Mouse (Mus musculus) hindbrain, embryonic 16.5 days (tissue): ENCODE measurements around the gene Iqgap2. TPM values are rescaled to one million over a fixed set of nuclear protein-coding genes. Genes with fewer than 3 reads are reported as not detected.
A peak's percentile ranks its signal among the peaks of the same experiment; 100 is the strongest.

Experiments
- ATAC-seq: fragments of 200-750 bp; cut with Nextera tagmentation; 2 replicates; pipeline ENCODE4 v1.8.0; 2017; ENCODE audit warnings: moderate TSS enrichment, moderate library complexity
- H3K27ac ChIP-seq: fragments of 300-500 bp; sonication (generic); 2 replicates; pipeline ENCODE4 v1.5.1; 2014; ENCODE audit warnings: low read depth, mild to moderate bottlenecking, control low read depth, low read length, moderate library complexity
- H3K27me3 ChIP-seq: fragments of 300-500 bp; sonication (generic); replicated peaks from 2 replicates; pipeline ENCODE4 v1.6.1; 2014; ENCODE audit warnings: low read length; ENCODE audit not compliant: control insufficient read depth, insufficient read depth
- H3K36me3 ChIP-seq: fragments of 300-500 bp; sonication (generic); 2 replicates; pipeline ENCODE4 v1.6.1; 2014; ENCODE audit warnings: mild to moderate bottlenecking, low read length, moderate library complexity, mixed read lengths; ENCODE audit not compliant: control insufficient read depth, insufficient read depth
- H3K4me1 ChIP-seq: fragments of 300-500 bp; sonication (generic); 2 replicates; pipeline ENCODE4 v1.6.1; 2014; ENCODE audit warnings: low read depth, low read length; ENCODE audit not compliant: control insufficient read depth, insufficient read depth
- H3K4me2 ChIP-seq: fragments of 300-500 bp; sonication (generic); 2 replicates; pipeline ENCODE4 v1.6.1; 2014; ENCODE audit warnings: mild to moderate bottlenecking, low read length, control low read depth, moderate library complexity
- H3K4me3 ChIP-seq: fragments of 300-500 bp; sonication (generic); 2 replicates; pipeline ENCODE4 v1.5.1; 2014; ENCODE audit warnings: mild to moderate bottlenecking, low read length, control low read depth, moderate library complexity
- H3K9ac ChIP-seq: fragments of 300-500 bp; sonication (generic); 2 replicates; pipeline ENCODE4 v1.6.1; 2014; ENCODE audit warnings: low read depth, mild to moderate bottlenecking, control low read depth, low read length, moderate library complexity
- H3K9me3 ChIP-seq: fragments of 300-500 bp; sonication (generic); 2 replicates; pipeline ENCODE4 v1.6.1; 2014; ENCODE audit warnings: mild to moderate bottlenecking, low read length, moderate library complexity; ENCODE audit not compliant: control insufficient read depth
- WGBS: fragments of 180-500 bp; shearing (Covaris S2); extraction: QIAGEN DNeasy Blood & Tissue Kit; methylation state at CpG from one replicate; pipeline ENCODE4 v1.1.7; 2014; 5-methylcytosine and 5-hydroxymethylcytosine counted together
- polyA plus RNA-seq: library from polyadenylated mRNA; unstranded; fragments of >200 nt; fragmentation: Nextera tagmentation; extraction: Ambion mirVana; gene quantifications from 2 replicates; pipeline ENCODE4 v1.2.1, GENCODE M21; 2015

Gene Iqgap2
- polyA plus RNA-seq, 1 experiment from 2014 or later, result 3.5 TPM

DNA sequence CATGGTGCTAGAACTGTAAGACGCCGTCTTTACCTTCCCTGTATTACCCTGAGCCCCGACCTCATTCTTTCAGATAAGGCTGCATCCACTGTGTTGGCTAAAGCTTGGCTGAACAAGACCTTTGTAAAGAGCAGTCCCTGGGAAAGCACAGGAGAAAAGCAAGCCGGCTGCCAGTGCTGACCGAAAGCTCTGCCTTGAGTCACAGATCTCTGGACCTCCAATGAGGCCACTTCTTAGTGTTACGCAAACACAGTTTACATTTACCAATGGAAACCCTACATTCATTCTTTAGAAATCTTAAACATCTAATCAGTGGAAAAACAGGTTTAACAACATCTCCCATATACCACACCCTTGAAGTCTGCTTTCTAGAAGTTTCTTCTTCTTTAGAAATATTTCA lies 186.1 kb downstream of the Iqgap2 start:
- H3K4me2 ChIP-seq, result no peak overlapping the region
- H3K9me3 ChIP-seq, result no peaks in the 10 kb centered on the region
- H3K27ac ChIP-seq, result no peak overlapping the region
- H3K27me3 ChIP-seq, result no peaks in the 10 kb centered on the region
- 94% methylated on average over 6 of the region's 6 CpGs for WGBS
- H3K36me3 ChIP-seq, result no peaks in the 10 kb centered on the region
- no peak overlapping the region for H3K4me3 ChIP-seq
- H3K9ac ChIP-seq, result no peak overlapping the region
- no peak for ATAC-seq
- H3K4me1 ChIP-seq, result no peaks in the 10 kb centered on the region

DNA sequence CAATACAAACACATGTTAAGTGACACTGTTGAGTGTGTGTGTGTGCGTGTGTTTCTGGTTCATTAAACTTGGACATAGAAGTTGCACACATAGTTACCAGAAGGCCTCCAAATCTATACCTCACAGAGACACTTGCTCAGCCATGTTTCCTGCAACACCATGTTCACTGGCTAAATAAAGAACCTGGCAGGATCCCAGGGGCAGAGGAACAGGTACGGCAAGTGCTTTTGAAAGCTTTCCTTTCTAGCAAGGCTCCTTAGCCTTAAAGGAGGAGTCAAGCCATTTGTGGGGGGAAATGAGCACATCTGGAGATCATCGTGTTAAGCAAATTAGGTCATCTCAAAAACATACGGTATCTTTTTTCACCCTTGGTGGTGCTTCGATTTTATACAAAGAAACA lies 188.3 kb downstream of the Iqgap2 start:
- no peak overlapping the region for H3K9ac ChIP-seq
- no peak for ATAC-seq
- no peaks in the 10 kb centered on the region for H3K4me1 ChIP-seq
- H3K4me3 ChIP-seq, result no peak overlapping the region
- no peaks in the 10 kb centered on the region for H3K36me3 ChIP-seq
- H3K9me3 ChIP-seq, result no peaks in the 10 kb centered on the region
- no peaks in the 10 kb centered on the region for H3K27me3 ChIP-seq
- H3K4me2 ChIP-seq, result no peak overlapping the region
- H3K27ac ChIP-seq, result no peak overlapping the region
- 77% methylated on average over 5 of the region's 5 CpGs for WGBS

DNA sequence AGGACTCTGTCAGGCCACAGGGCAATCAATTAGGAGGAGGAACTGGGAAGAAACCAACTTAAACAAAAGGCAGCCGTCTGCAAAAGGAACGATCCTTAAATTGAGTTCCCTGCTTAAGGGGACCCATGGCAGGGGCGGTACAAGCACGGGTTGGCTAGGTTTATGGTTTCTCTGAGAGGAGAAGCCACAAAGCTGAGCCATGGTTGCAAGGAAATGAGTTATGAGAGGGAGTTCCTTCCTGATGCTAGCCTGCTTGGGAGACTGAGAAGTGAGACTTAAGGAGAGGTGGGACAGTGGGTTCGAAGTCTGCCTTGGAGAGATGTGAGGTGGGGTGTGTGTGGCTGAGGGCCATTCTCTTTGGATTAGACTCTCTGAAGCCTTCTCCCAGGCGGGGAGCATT lies 193.8 kb downstream of the Iqgap2 start:
- WGBS, result 46% methylated on average over 6 of the region's 6 CpGs
- no peaks in the 10 kb centered on the region for H3K27me3 ChIP-seq
- no peak overlapping the region for H3K27ac ChIP-seq
- no peaks in the 10 kb centered on the region for H3K9me3 ChIP-seq
- no peaks in the 10 kb centered on the region for H3K36me3 ChIP-seq
- H3K4me2 ChIP-seq, result no peak overlapping the region
- H3K4me1 ChIP-seq, result no peaks in the 10 kb centered on the region
- H3K4me3 ChIP-seq, result no peak overlapping the region
- ATAC-seq, result no peak
- H3K9ac ChIP-seq, result no peak overlapping the region

DNA sequence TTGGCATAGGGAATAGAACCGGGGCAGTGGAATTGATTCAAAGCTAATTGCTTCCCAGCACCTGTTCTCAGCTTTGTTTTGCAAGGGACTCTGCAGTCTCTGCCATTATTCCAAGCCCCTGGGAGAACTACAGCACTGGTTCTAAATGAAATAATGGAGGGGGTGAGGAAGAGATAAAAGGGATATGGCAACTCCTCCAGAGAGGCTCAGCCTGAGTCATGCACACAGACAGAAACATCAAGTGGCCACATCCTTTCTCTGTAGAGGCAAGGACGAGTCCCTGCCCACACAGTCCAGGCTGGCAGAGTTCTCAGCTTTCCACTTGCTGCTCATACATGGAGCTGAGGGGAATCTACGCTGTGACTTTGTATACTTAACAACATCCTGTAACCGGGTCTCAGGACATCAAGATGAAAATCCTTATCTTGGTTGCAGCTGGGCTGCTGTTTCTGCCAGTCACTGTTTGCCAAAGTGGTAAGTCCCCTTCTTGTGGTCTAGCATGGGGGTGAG lies 195.0 kb downstream of the Iqgap2 start, which contains the start of gene F2rl2:
F2rl2 (plus strand) TSS at position 200 of the 510 bp plus-strand sequence.
- Histone ChIP-seq H3K9ac (no peak within 1 kb of the TSS), H3K4me3 (no peak within 1 kb of the TSS), H3K27me3 (no peaks in the 10 kb centered on the region), H3K4me1 (no peaks in the 10 kb centered on the region), H3K9me3 (no peaks in the 10 kb centered on the region), H3K36me3 (no peaks in the 10 kb centered on the region), H3K27ac (no peak within 1 kb of the TSS), H3K4me2 (no peak within 1 kb of the TSS)
- WGBS, result 63% methylated on average over 4 of the region's 4 CpGs
- 0 out of 2 replicates have a peak, but pooled peaks have one; percentile 48 for ATAC-seq

DNA sequence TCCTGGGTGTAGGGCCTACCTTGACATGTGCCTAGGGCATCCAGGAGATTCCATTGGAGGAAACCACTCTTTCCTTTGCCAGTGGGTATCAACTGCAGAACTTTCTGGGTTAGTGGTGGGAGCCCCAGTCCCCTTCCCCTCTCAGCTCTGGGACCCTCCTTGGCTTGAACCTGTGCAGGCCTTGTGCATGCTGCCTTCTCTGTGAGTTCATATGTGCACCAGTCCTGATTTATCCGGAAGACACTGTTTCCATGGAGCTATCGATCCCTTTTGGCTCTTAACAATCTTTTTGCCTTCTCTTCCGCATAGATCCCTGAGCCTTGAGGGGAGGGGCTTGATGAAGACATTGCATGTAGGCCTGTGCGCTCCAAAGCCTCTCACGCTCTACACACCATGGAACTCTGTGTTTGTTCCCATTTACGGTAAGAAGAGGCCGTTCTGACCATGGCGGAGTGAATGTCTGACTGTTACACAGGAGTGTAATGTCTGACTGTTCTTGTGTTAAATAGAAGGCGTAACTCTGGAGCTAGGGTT lies 195.5 kb downstream of the Iqgap2 start:
- Histone ChIP-seq H3K4me1 (no peaks in the 10 kb centered on the region), H3K36me3 (no peaks in the 10 kb centered on the region), H3K27me3 (no peaks in the 10 kb centered on the region), H3K4me2 (no peak overlapping the region), H3K9me3 (no peaks in the 10 kb centered on the region), H3K27ac (no peak overlapping the region), H3K4me3 (no peak overlapping the region), H3K9ac (no peak overlapping the region)
- WGBS, result 78% methylated on average over 9 of the region's 9 CpGs
- peak; percentile 34; the same call in 1 of the 2 replicates for ATAC-seq

DNA sequence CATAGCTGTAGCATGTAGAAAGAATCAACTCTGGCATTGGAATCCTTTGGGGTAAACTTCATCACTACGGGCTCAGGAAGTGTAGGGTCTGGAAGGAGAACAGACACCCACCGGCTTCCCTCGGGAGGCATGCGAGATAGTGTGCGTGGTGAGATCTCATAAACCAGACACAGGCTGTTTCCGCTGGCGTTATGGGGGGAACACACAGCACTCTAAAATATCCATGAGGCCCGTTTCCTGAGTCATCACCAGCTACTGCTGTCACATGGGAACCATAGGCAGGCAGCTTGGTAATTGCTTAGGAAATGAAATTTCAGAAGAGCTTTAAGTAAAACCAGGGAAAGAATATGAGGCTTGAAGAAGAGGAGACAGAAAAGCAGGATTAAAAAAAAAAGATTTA lies 199.5 kb downstream of the Iqgap2 start:
- Histone ChIP-seq H3K4me3 (no peak overlapping the region), H3K4me2 (no peak overlapping the region), H3K9me3 (no peaks in the 10 kb centered on the region), H3K36me3 (no peaks in the 10 kb centered on the region), H3K9ac (no peak overlapping the region), H3K27me3 (no peaks in the 10 kb centered on the region), H3K4me1 (no peaks in the 10 kb centered on the region), H3K27ac (no peak overlapping the region)
- 81% methylated on average over 8 of the region's 8 CpGs for WGBS
- ATAC-seq, result no peak

DNA sequence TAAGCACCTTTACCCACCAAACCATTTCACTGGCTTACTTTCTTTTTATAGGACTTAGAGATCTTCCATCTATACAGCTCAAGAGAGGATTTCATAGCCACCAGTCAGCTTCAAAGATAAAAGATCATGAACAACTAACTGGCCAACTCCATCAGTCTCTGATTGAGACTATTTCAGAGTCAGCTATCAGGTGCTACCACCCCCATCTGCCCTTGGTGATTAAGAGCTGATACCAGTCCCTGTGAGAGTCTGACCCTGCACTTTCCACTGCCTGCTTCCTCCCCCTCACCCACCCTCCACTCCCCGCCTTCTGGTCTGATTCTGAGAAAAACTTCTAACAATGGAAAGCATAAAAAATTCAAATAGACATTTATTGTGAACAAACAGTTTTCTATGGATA lies 203.1 kb downstream of the Iqgap2 start:
- H3K4me1 ChIP-seq, result no peaks in the 10 kb centered on the region
- no peak for ATAC-seq
- WGBS, result 74% methylated on average over 1 of the region's 1 CpGs
- H3K36me3 ChIP-seq, result no peaks in the 10 kb centered on the region
- H3K4me3 ChIP-seq, result no peak overlapping the region
- H3K27me3 ChIP-seq, result no peaks in the 10 kb centered on the region
- no peak overlapping the region for H3K4me2 ChIP-seq
- no peak overlapping the region for H3K27ac ChIP-seq
- no peak overlapping the region for H3K9ac ChIP-seq
- H3K9me3 ChIP-seq, result no peaks in the 10 kb centered on the region

DNA sequence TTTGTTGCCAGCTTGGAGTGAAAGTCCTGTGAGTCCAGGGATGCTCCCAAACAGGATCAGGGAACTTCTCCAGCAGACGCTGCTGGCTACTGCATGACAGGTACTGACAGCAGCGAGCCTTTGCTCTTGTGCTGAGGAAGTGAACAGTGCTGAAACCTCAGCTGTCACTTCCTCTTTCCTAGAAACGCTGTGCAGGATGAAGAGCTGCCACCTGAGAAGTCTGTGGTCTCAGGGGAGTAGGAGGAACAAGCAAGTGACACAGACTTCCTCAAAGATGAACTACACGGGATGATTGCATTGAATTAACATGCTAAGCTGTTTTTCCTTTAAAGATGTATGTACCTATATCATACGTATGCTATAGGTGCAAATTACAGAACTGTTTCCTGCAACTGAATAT lies 206.0 kb downstream of the Iqgap2 start:
- no peak overlapping the region for H3K9ac ChIP-seq

DNA sequence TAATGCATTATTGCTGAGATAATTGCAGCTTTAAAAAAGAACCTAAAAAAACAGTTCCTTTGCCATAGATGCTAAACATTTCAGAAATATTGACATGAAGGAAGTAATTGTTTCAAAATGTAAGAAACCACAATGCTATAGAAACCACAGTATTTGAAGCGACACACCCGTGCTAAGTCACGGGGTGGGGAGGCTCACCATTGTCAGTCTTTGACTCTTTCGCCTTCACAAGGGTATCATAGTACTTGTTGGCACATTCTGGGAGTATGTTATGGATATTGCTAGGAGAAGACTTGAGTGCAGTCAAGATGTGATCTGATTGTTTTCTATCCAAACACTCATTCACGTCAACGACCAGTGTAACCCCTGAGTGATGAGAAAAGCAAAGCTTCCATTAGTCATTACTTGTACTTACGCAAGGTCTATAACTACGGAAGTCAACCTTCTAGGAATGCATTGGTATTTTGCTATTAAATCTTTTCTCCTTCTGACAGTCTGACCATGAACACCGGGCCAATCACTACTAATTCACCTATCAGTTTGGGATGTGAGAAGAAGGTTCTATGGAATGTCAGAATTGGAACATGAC lies 207.0 kb downstream of the Iqgap2 start:
- Histone ChIP-seq H3K4me3 (no peak overlapping the region), H3K4me2 (no peak overlapping the region), H3K4me1 (no peaks in the 10 kb centered on the region), H3K27me3 (no peaks in the 10 kb centered on the region), H3K36me3 (no peaks in the 10 kb centered on the region), H3K9me3 (no peaks in the 10 kb centered on the region), H3K27ac (no peak overlapping the region), H3K9ac (no peak overlapping the region)
- WGBS, result 95% methylated on average over 9 of the region's 9 CpGs
- no peak for ATAC-seq

More for the DNA sequence above, 206.0 kb downstream of the Iqgap2 start:
- no peaks in the 10 kb centered on the region for H3K36me3 ChIP-seq
- WGBS, result 85% methylated on average over 5 of the region's 5 CpGs
- H3K9me3 ChIP-seq, result no peaks in the 10 kb centered on the region
- no peaks in the 10 kb centered on the region for H3K4me1 ChIP-seq
- no peak overlapping the region for H3K27ac ChIP-seq
- no peak overlapping the region for H3K4me3 ChIP-seq
- no peak overlapping the region for H3K4me2 ChIP-seq
- no peaks in the 10 kb centered on the region for H3K27me3 ChIP-seq
- no peak for ATAC-seq
